Mouse (Mus musculus) liver, postnatal 0 days (tissue): ENCODE results near the gene Olfr1036. TPM values are rescaled to one million over a fixed set of nuclear protein-coding genes. Genes with fewer than 3 reads are reported as not detected.
"Not testable (repeated sequence)": the region's sequence is repeated elsewhere in the genome, so short reads cannot be mapped to it uniquely, and the experiment has no call there.

Source experiments
- ATAC-seq: fragments of 200-750 bp; cut with Nextera tagmentation; 2 replicates; pipeline ENCODE4 v1.8.0; 2017; ENCODE audit warnings: mild to moderate bottlenecking, moderate library complexity
- DNase-seq: peaks from one replicate; pipeline ENCODE4 v3.0.0-alpha.2; 2016
- H3K27ac ChIP-seq: fragments of 300-500 bp; sonication (generic); 2 replicates; pipeline ENCODE4 v1.5.1; 2014; ENCODE audit warnings: antibody characterized with exemption, moderate library complexity, mild to moderate bottlenecking, low read depth
- H3K27me3 ChIP-seq: fragments of 300-500 bp; sonication (generic); 2 replicates; pipeline ENCODE4 v1.6.1; 2014; ENCODE audit warnings: low read length, control low read depth, mixed read lengths; ENCODE audit not compliant: insufficient read depth
- H3K36me3 ChIP-seq: fragments of 300-500 bp; sonication (generic); replicated peaks from 2 replicates; pipeline ENCODE4 v1.6.1; 2014; ENCODE audit warnings: mild to moderate bottlenecking, control low read depth, low read length, moderate library complexity, mixed read lengths; ENCODE audit not compliant: insufficient read depth
- H3K4me1 ChIP-seq: fragments of 300-500 bp; sonication (generic); 2 replicates; pipeline ENCODE4 v1.6.1; 2014; ENCODE audit warnings: antibody characterized with exemption, mild to moderate bottlenecking, control low read depth; ENCODE audit not compliant: insufficient read depth
- H3K4me2 ChIP-seq: fragments of 300-500 bp; sonication (generic); 2 replicates; pipeline ENCODE4 v1.6.1; 2014; ENCODE audit warnings: low read depth, mild to moderate bottlenecking, low read length, moderate library complexity, mixed read lengths
- H3K4me3 ChIP-seq: fragments of 300-500 bp; sonication (generic); 2 replicates; pipeline ENCODE4 v1.5.1; 2014; ENCODE audit warnings: low read depth, low read length
- H3K9ac ChIP-seq: fragments of 300-500 bp; sonication (generic); replicated peaks from 2 replicates; pipeline ENCODE4 v1.6.1; 2014; ENCODE audit warnings: mild to moderate bottlenecking, moderate library complexity
- H3K9me3 ChIP-seq: fragments of 300-500 bp; sonication (generic); 2 replicates; pipeline ENCODE4 v1.6.1; 2016; ENCODE audit warnings: mild to moderate bottlenecking, control low read depth, low read length, mixed read lengths
- CTCF ChIP-seq: sonication (generic); IDR thresholded peaks from 2 replicates; pipeline ENCODE4 v1.5.1; 2016; ENCODE audit warnings: antibody characterized with exemption, low read depth
- EP300 ChIP-seq: IDR thresholded peaks from 2 replicates; pipeline ENCODE4 v1.6.1; 2016; ENCODE audit warnings: antibody characterized with exemption, low read depth, mild to moderate bottlenecking
- WGBS: fragments of 180-500 bp; shearing (Covaris S2); extraction: QIAGEN DNeasy Blood & Tissue Kit; methylation state at CpG from one replicate; pipeline ENCODE4 v1.1.7; 2014; ENCODE audit not compliant: insufficient replicate concordance; 5-methylcytosine and 5-hydroxymethylcytosine counted together
- polyA plus RNA-seq: library from polyadenylated mRNA; unstranded; fragments of >200 nt; fragmentation: Nextera tagmentation; extraction: Ambion mirVana; gene quantifications from 2 replicates; pipeline ENCODE4 v1.2.1, GENCODE M21; 2015

Gene Olfr1036
- not detected in 2 replicates for polyA plus RNA-seq

DNA sequence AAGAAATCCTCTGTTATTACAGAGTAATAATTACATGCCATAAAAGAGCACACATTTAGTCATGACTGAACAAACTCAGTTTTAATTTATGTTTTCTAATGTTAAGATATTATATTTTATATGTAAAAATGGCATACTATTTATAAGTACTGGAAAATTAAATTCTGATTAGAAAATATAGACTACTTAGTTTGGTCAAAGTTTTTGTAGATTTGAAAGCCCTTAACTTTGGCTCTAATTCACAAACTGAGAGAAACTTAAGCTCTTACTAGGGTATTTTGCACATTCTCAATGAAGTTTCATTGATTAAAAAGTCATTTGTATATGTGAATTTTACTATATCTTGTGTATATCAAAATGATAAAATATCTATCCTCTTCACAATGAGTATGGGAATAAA lies at the start of gene Olfr1036:
TSS of gene Olfr1036 (plus strand) at position 301 of the 400 bp plus-strand sequence.
- not testable (repeated sequence) for H3K27ac ChIP-seq, ATAC-seq, H3K27me3 ChIP-seq, H3K9me3 ChIP-seq, H3K4me2 ChIP-seq, DNase-seq, H3K4me1 ChIP-seq, H3K36me3 ChIP-seq, H3K9ac ChIP-seq, H3K4me3 ChIP-seq

DNA sequence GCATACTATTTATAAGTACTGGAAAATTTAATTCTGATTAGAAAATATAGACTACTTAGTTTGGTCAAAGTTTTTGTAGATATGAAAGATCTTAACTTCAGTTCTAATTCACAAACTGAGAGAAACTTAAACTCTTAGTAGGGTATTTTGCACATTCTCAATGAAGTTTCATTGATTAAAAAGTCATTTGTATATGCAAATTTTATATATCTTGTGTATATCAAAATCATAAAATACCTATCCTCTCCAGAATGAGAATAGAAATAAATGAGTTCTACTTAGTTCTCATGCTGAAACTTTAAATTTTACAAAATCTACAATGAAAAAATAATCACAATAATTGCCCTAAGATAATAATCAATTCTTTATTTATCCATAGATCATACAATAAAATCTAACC lies 28.2 kb upstream of the Olfr1036 start, which contains the start of gene Olfr1034:
TSS of gene Olfr1034 (plus strand) at position 301 of the 400 bp plus-strand sequence.
- no peak within 1 kb of the TSS for H3K27ac ChIP-seq
- TF ChIP-seq EP300 (no peak), CTCF (no peak)
- no peaks in the 10 kb centered on the region for H3K27me3 ChIP-seq
- H3K4me2 ChIP-seq, result no peak within 1 kb of the TSS
- H3K4me1 ChIP-seq, result no peaks in the 10 kb centered on the region
- ATAC-seq (no peak), DNase-seq (no peak)
- no peak within 1 kb of the TSS for H3K9ac ChIP-seq
- no peak within 1 kb of the TSS for H3K4me3 ChIP-seq
- H3K9me3 ChIP-seq, result no peaks in the 10 kb centered on the region
- H3K36me3 ChIP-seq, result no peaks in the 10 kb centered on the region

GRCm38 (mm10) chr2:86050777-86051176 lies 23.0 kb upstream of the Olfr1036 start:
- not testable (repeated sequence) for H3K9ac ChIP-seq, H3K4me1 ChIP-seq, H3K36me3 ChIP-seq, ATAC-seq, H3K27ac ChIP-seq, H3K4me2 ChIP-seq, H3K27me3 ChIP-seq, DNase-seq, H3K4me3 ChIP-seq, H3K9me3 ChIP-seq

DNA sequence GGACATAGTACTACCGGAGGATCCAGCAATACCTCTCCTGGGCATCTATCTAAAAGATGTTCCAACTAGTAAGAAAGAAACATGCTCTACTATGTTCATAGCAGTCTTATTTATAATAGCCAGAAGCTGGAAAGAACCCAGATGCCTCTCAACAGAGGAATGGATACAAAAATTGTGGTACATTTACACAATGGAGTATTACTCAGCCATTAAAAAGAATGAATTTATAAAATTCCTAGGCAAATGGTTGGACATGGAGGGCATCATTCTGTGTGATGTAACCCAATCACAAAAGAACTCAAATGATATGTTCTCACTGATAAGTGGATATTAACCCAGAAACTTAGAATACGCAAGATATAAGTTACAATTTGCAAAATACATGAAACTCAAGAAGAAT lies 10.0 kb upstream of the Olfr1036 start:
- H3K27ac ChIP-seq, H3K27me3 ChIP-seq, H3K9me3 ChIP-seq, H3K36me3 ChIP-seq, H3K4me2 ChIP-seq, H3K9ac ChIP-seq, DNase-seq, H3K4me3 ChIP-seq, H3K4me1 ChIP-seq, ATAC-seq: not testable (repeated sequence)
- WGBS, result 84% methylated on average over 2 of the region's 2 CpGs

- H3K27ac ChIP-seq, result peak overlapping the region; percentile 26; the same call in 1 of the 2 replicates
- no peaks in the 10 kb centered on the region for H3K27me3 ChIP-seq
- no peak overlapping the region for H3K9ac ChIP-seq
- WGBS, result 64% methylated on average over 8 of the region's 8 CpGs
- H3K4me1 ChIP-seq, result no peaks in the 10 kb centered on the region
- no peak overlapping the region for H3K4me3 ChIP-seq
- H3K36me3 ChIP-seq, result no peaks in the 10 kb centered on the region
- no peak overlapping the region for H3K4me2 ChIP-seq
- H3K9me3 ChIP-seq, result peaks cover 2% of the 10 kb centered on the region; the same call in 1 of the 2 replicates
- DNase-seq (peak; percentile 14), ATAC-seq (peak; percentile 90)
- TF ChIP-seq EP300, result peak; percentile 64
- TF ChIP-seq CTCF, result no peak
Observed at GRCm38 (mm10) chr2:86070189-86070588, 3.6 kb upstream of the Olfr1036 start.

DNA sequence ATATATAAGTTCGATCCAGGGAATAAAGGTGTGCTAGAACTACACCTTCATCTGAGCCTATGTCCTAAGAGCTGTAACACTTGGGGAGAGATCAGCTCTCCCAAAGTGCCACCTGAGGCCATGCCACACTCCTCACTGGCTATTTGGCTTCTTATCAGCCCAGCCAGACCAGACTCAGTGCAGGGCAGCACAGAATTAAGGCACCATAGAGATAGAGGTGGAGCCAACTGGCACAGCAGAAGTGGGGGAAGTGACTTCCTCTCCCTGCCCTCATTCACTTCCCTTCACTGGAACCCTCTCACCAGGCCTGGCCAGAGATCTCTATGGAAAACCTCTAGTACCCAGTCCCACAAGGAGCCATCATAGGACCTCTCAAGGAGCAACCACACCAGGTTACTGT lies 6.7 kb downstream of the Olfr1036 start:
- ATAC-seq, H3K4me3 ChIP-seq, H3K27ac ChIP-seq, H3K27me3 ChIP-seq, H3K9me3 ChIP-seq, H3K36me3 ChIP-seq, H3K4me1 ChIP-seq, DNase-seq, H3K9ac ChIP-seq, H3K4me2 ChIP-seq: not testable (repeated sequence)
- 87% methylated on average over 1 of the region's 1 CpGs for WGBS

DNA sequence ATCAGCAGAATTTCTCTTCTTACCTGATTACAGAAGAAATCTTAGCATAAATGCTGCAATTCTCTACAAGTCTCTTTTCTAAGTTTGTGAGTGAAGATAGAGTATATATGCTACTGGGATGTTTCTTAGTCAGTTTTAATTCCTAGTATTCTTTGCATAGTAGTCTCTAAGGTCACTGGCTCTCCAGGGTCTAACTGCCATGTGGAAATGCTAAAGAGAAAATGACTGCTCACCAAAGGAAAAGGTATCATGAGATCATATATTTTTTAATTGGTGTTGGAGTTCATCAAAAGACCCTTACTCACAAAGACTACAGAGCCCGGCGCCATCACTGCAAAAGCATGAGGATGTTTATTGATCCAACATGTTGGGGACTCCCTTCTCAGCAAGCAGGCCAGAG lies 13.5 kb downstream of the Olfr1036 start, which contains the start of gene Olfr1037:
TSS of gene Olfr1037 (minus strand) at position 101 of the 400 bp plus-strand sequence.
- no peak for ATAC-seq

More for the DNA sequence above, 13.5 kb downstream of the Olfr1036 start, which contains the start of gene Olfr1037:
- no peak within 1 kb of the TSS for H3K4me3 ChIP-seq
- no peak for DNase-seq
- H3K27me3 ChIP-seq, result no peaks in the 10 kb centered on the region
- WGBS, result 85% methylated on average over 2 of the region's 2 CpGs
- no peaks in the 10 kb centered on the region for H3K9me3 ChIP-seq
- no peaks in the 10 kb centered on the region for H3K36me3 ChIP-seq
- H3K9ac ChIP-seq, result no peak within 1 kb of the TSS
- no peak within 1 kb of the TSS for H3K4me2 ChIP-seq
- TF ChIP-seq CTCF, result no peak
- no peak for TF ChIP-seq EP300
- H3K27ac ChIP-seq, result no peak within 1 kb of the TSS
- H3K4me1 ChIP-seq, result no peaks in the 10 kb centered on the region

Other genes with a start within 250 kb of the Olfr1036 start
- not detected in 2 replicates for gene Olfr1019, start 228.5 kb upstream of the Olfr1036 start, polyA plus RNA-seq
- not detected in 2 replicates for gene Olfr1020, start 227.0 kb upstream of the Olfr1036 start, polyA plus RNA-seq
- gene Olfr1022, start 205.4 kb upstream of the Olfr1036 start, polyA plus RNA-seq, result not detected in 2 replicates
- not detected in 2 replicates for gene Olfr1023, start 188.4 kb upstream of the Olfr1036 start, polyA plus RNA-seq
- gene Olfr1024, start 168.9 kb upstream of the Olfr1036 start, polyA plus RNA-seq, result not detected in 2 replicates
- not detected in 2 replicates for gene Olfr1025-ps1, start 158.8 kb upstream of the Olfr1036 start, polyA plus RNA-seq
- not detected in 2 replicates for gene Olfr1026, start 152.4 kb upstream of the Olfr1036 start, polyA plus RNA-seq
- not detected in 2 replicates for gene Olfr1028, start 123.6 kb upstream of the Olfr1036 start, polyA plus RNA-seq
- gene Olfr1029, start 100.1 kb upstream of the Olfr1036 start, polyA plus RNA-seq, result not detected in 2 replicates
- not detected in 2 replicates for gene Olfr1030, start 94.7 kb upstream of the Olfr1036 start, polyA plus RNA-seq
- gene Olfr1031, start 83.7 kb upstream of the Olfr1036 start, polyA plus RNA-seq, result not detected in 2 replicates
- gene Olfr1032, start 68.5 kb upstream of the Olfr1036 start, polyA plus RNA-seq, result not detected in 2 replicates
- gene Olfr1033, start 53.4 kb upstream of the Olfr1036 start, polyA plus RNA-seq, result 4.6 and 5.4 TPM in 2 replicates
- 0.15 and 0.22 TPM in 2 replicates for gene Olfr1034, start 28.1 kb upstream of the Olfr1036 start, polyA plus RNA-seq
- gene Olfr1037, start 13.4 kb downstream of the Olfr1036 start, polyA plus RNA-seq, result not detected in 2 replicates
- gene Olfr1039, start 61.9 kb downstream of the Olfr1036 start, polyA plus RNA-seq, result not detected in 2 replicates
- gene Olfr1040, start 72.7 kb downstream of the Olfr1036 start, polyA plus RNA-seq, result not detected in 2 replicates
- gene Olfr1042, start 87.8 kb downstream of the Olfr1036 start, polyA plus RNA-seq, result not detected in 2 replicates
- gene Olfr1043, start 93.5 kb downstream of the Olfr1036 start, polyA plus RNA-seq, result not detected in 2 replicates
- gene Olfr1044, start 103.8 kb downstream of the Olfr1036 start, polyA plus RNA-seq, result not detected in 2 replicates
- gene Olfr52, start 111.7 kb downstream of the Olfr1036 start, polyA plus RNA-seq, result not detected in 2 replicates
- not detected in 2 replicates for gene Olfr1045, start 129.0 kb downstream of the Olfr1036 start, polyA plus RNA-seq
- not detected in 2 replicates for gene Olfr1046, start 145.3 kb downstream of the Olfr1036 start, polyA plus RNA-seq
- gene Olfr1047, start 157.4 kb downstream of the Olfr1036 start, polyA plus RNA-seq, result not detected in 2 replicates
- not detected in 2 replicates for gene Olfr1048, start 166.3 kb downstream of the Olfr1036 start, polyA plus RNA-seq
- not detected in 2 replicates for gene Olfr1049, start 184.3 kb downstream of the Olfr1036 start, polyA plus RNA-seq
- gene Olfr1051, start 205.1 kb downstream of the Olfr1036 start, polyA plus RNA-seq, result not detected in 2 replicates
- not detected in 2 replicates for gene Olfr1052, start 218.5 kb downstream of the Olfr1036 start, polyA plus RNA-seq
- gene Olfr1053, start 241.3 kb downstream of the Olfr1036 start, polyA plus RNA-seq, result not detected in 2 replicates